Mouse (Mus musculus) lung, postnatal 0 days (tissue): ENCODE measurements around the gene Rai1. TPM values are rescaled to one million over a fixed set of nuclear protein-coding genes. Genes with fewer than 3 reads are reported as not detected.
A peak's percentile ranks its signal among the peaks of the same experiment; 100 is the strongest.

Source experiments
- ATAC-seq: fragments of 200-750 bp; cut with Nextera tagmentation; 2 replicates; pipeline ENCODE4 v1.8.0; 2017; ENCODE audit warnings: moderate library complexity
- DNase-seq: peaks from one replicate; pipeline ENCODE4 v3.0.0-alpha.2; 2016; ENCODE audit warnings: low spot score
- H3K27ac ChIP-seq: fragments of 300-500 bp; sonication (generic); 2 replicates; pipeline ENCODE4 v1.5.1; 2014; ENCODE audit warnings: antibody characterized with exemption, mild to moderate bottlenecking, low read length, mixed read lengths
- H3K27me3 ChIP-seq: fragments of 300-500 bp; sonication (generic); replicated peaks from 2 replicates; pipeline ENCODE4 v1.6.1; 2014; ENCODE audit warnings: low read length, mixed read lengths; ENCODE audit not compliant: insufficient read depth
- H3K36me3 ChIP-seq: fragments of 300-500 bp; sonication (generic); 2 replicates; pipeline ENCODE4 v1.6.1; 2014; ENCODE audit warnings: low read length, mixed read lengths; ENCODE audit not compliant: insufficient read depth
- H3K4me1 ChIP-seq: fragments of 300-500 bp; sonication (generic); 2 replicates; pipeline ENCODE4 v1.6.1; 2014; ENCODE audit warnings: antibody characterized with exemption, low read depth, low read length, mixed read lengths; ENCODE audit not compliant: insufficient read depth
- H3K4me2 ChIP-seq: fragments of 300-500 bp; sonication (generic); replicated peaks from 2 replicates; pipeline ENCODE4 v1.6.1; 2014; ENCODE audit warnings: low read depth, mild to moderate bottlenecking, low read length, moderate library complexity, mixed read lengths
- H3K4me3 ChIP-seq: fragments of 300-500 bp; sonication (generic); 2 replicates; pipeline ENCODE4 v1.5.1; 2014; ENCODE audit warnings: low read depth, low read length
- H3K9ac ChIP-seq: fragments of 300-500 bp; sonication (generic); replicated peaks from 2 replicates; pipeline ENCODE4 v1.6.1; 2014; ENCODE audit warnings: low read depth, mild to moderate bottlenecking
- H3K9me3 ChIP-seq: fragments of 300-500 bp; sonication (generic); 2 replicates; pipeline ENCODE4 v1.6.1; 2016; ENCODE audit warnings: low read length, mixed read lengths
- CTCF ChIP-seq: IDR thresholded peaks from 2 replicates; pipeline ENCODE4 v1.5.1; 2016; ENCODE audit warnings: antibody characterized with exemption, mild to moderate bottlenecking
- EP300 ChIP-seq: IDR thresholded peaks from 2 replicates; pipeline ENCODE4 v1.6.1; 2016; ENCODE audit warnings: antibody characterized with exemption, mild to moderate bottlenecking, control low read depth
- WGBS: fragments of 180-500 bp; shearing (Covaris S2); extraction: QIAGEN DNeasy Blood & Tissue Kit; methylation state at CpG from one replicate; pipeline ENCODE4 v1.1.7; 2014; 5-methylcytosine and 5-hydroxymethylcytosine counted together
- polyA plus RNA-seq: library from polyadenylated mRNA; unstranded; fragments of >200 nt; fragmentation: Nextera tagmentation; extraction: Ambion mirVana; gene quantifications from 2 replicates; pipeline ENCODE4 v1.2.1, GENCODE M21; 2015

Gene Rai1
- polyA plus RNA-seq, 1 experiment from 2014 or later, result 16.2 TPM

DNA sequence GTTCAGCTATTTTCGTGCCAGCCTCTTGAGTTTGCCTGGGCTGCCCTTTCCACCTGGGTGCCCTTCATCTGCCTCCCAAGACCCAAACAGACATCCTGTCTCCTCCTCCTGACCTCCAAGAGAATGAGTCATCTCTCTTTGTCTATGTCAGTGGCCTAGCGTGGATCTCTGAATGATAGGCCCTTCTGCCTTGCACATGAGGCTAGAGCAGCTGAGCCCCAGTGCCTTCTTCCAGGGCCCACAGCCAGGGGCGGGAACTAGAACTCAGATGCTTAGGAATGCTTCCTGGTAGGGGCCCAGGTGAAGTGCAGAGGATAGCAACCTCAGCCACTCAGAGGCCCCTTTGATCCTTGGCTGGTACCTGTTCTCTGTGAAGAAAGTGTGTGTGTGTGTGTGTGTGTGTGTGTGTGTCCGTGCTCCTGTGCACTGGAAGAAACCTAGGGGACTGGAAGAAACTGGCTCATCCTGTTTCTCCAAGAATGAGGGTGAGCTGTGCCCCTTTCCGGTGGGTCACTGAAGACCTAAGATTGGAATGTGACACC is 3.9 kb downstream of the Rai1 start:
- 23% methylated on average over 5 of the region's 5 CpGs for WGBS
- H3K27me3 ChIP-seq, result no peaks in the 10 kb centered on the region
- no peak overlapping the region for H3K4me3 ChIP-seq
- ATAC-seq (peak; percentile 27), DNase-seq (peak; percentile 72)
- no peak overlapping the region for H3K4me2 ChIP-seq
- H3K9ac ChIP-seq, result no peak overlapping the region
- TF ChIP-seq EP300, result 0 out of 2 replicates have a peak, but pooled peaks have one; percentile 26
- no peak for TF ChIP-seq CTCF
- H3K27ac ChIP-seq, result peak overlapping the region; percentile 64
- H3K9me3 ChIP-seq, result no peaks in the 10 kb centered on the region
- H3K36me3 ChIP-seq, result no peaks in the 10 kb centered on the region
- peaks cover 40% of the 10 kb centered on the region for H3K4me1 ChIP-seq

DNA sequence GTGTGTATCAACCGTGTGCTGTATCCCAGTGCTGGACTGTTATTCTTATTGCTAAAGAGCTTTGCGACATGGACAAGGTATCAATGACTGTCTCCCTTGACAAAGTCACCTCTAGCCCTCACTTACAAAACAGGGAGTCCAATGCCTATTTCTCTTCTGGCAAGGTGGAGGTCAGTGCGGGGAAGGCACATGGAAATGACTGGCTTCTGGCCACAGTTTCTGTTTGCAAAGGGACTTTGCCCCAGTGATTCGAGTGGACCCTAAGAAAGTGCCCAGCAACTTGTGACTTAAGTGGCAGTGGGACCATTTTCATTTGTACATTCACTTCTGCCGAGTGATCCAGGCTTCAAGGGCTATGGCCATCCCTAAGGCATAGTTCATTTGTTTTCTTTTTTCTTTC is 5.6 kb downstream of the Rai1 start:
- DNase-seq, result peak; percentile 24
- ATAC-seq, result no peak
- Histone ChIP-seq H3K4me1 (peaks cover 51% of the 10 kb centered on the region), H3K4me2 (no peak overlapping the region), H3K36me3 (no peaks in the 10 kb centered on the region), H3K9me3 (no peaks in the 10 kb centered on the region), H3K9ac (no peak overlapping the region), H3K27me3 (no peaks in the 10 kb centered on the region), H3K4me3 (no peak overlapping the region), H3K27ac (no peak overlapping the region)
- TF ChIP-seq CTCF (no peak), EP300 (no peak)
- WGBS, result 39% methylated on average over 5 of the region's 5 CpGs

DNA sequence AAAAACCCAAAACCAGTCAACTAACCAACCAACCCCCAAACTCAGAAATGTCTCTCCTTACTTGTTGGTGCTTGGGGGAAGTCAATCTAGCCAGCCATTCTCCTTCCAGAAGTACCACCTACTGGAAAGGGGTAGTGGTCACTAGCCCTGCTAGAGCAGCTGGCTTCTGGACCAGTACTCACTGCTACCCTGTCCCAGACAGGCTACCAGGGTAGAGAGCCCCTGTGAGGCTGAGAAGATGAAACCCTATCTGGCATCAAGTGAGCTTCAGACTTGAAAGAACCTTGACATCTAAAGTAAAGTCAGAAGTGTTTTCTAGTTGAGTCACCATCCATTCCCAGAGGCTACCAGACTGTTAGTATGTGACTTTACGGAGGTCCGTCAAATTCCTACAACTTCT is 6.8 kb downstream of the Rai1 start:
- H3K27ac ChIP-seq, result no peak overlapping the region
- H3K4me3 ChIP-seq, result no peak overlapping the region
- no peak overlapping the region for H3K9ac ChIP-seq
- H3K9me3 ChIP-seq, result no peaks in the 10 kb centered on the region
- TF ChIP-seq CTCF (no peak), EP300 (no peak)
- DNase-seq (no peak), ATAC-seq (no peak)
- H3K4me2 ChIP-seq, result no peak overlapping the region
- 82% methylated on average over 2 of the region's 2 CpGs for WGBS
- H3K27me3 ChIP-seq, result no peaks in the 10 kb centered on the region
- H3K36me3 ChIP-seq, result no peaks in the 10 kb centered on the region
- H3K4me1 ChIP-seq, result peaks cover 51% of the 10 kb centered on the region

DNA sequence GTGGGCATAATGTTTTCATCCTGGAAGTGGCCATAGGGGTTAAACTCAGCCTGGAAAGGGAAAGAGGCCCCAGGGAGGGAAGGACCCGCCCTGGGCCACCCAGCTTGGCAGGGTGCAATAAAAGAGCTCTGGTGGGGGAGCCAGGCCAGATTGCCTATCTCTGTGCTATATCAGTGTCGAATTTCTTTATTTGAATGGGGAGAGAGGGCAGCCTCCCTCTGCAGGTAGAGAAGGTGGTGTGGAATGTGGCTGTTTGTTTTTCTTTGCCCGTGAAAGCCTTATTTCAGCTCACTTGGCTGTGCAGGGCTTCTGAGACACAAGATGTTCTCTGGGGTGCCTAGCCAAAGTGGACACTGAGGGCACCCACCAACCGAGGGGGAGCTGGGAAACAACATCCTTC is 8.8 kb downstream of the Rai1 start:
- ATAC-seq (no peak), DNase-seq (peak; percentile 48)
- H3K27me3 ChIP-seq, result no peaks in the 10 kb centered on the region
- no peaks in the 10 kb centered on the region for H3K36me3 ChIP-seq
- no peak overlapping the region for H3K4me3 ChIP-seq
- peaks cover 35% of the 10 kb centered on the region for H3K4me1 ChIP-seq
- WGBS, result 3% methylated on average over 4 of the region's 4 CpGs
- H3K4me2 ChIP-seq, result peak overlapping the region; percentile 76; the same call in 1 of the 2 replicates
- no peaks in the 10 kb centered on the region for H3K9me3 ChIP-seq
- H3K27ac ChIP-seq, result peak overlapping the region; percentile 93
- TF ChIP-seq EP300 (no peak), CTCF (no peak)
- H3K9ac ChIP-seq, result no peak overlapping the region

DNA sequence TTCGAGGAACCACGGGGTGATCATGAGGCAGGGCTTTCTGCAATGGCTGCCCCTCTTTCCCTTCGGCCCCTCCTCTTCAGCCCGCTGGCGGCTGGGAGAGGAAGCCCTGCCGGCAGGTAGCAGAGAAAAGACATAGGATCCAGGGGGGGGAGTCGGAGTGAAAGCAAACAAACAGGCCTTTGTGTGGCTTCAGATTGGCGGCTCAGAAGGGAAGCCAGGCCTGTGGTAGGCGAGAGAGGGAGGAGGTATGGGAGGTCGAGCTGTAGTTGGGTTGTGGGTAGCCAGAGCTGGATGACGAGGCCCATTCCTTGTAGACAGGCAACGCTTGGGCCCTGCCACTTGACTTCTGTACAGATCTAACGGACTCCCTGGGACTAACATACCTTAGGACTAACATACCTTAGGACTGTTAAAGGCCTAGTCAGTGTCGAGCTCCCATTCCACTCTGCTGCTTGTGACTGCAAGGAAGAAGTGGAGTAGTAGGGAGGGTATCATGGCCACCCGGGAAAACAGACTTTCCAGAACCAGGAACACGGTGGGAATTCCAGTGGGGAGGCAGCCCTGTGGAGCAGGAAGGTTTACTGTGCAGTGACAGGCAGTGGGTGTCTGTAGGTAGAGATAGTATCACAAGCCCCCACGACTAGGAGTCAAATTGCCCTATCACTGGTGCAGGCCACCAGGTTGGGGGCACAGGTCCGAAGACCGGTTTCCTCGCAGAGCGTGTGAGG is 9.6 kb downstream of the Rai1 start:
- 5% methylated on average over 20 of the region's 21 CpGs for WGBS
- Histone ChIP-seq H3K27me3 (no peaks in the 10 kb centered on the region), H3K36me3 (no peaks in the 10 kb centered on the region), H3K27ac (peak overlapping the region; percentile 93), H3K4me1 (peaks cover 27% of the 10 kb centered on the region), H3K4me2 (peak overlapping the region; percentile 76), H3K4me3 (peak overlapping the region; percentile 45), H3K9ac (peak overlapping the region; percentile 32), H3K9me3 (no peaks in the 10 kb centered on the region)
- DNase-seq (peak; percentile 68), ATAC-seq (peak; percentile 25)
- TF ChIP-seq CTCF (no peak; the same call in 1 of the 2 replicates), EP300 (0 out of 2 replicates have a peak, but pooled peaks have one; percentile 18)

DNA sequence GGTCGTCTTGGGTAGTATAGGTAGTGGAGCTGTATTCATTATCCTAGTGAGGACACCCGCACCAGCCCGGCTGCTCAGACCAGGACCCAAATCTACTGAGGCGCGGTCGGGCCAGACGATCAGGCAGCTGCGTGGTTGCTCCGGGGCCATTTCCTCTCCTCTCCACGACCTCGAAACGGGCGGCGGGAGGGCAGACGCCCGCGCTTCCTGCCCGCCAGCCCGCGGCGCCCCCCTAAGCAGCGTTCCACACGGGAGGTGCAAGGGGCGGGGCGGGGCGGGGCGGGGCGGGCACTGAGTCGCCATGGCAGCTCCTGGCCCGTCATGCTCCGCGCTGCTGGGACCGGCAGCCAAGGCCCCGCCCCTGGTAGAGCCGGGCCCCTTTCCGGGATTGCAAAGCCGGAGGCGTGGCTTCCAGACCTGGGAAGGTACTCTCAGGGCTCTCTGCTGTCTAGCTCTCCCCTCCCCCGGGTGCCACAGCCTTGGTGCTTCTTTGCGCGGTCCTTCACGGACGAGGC is 10.3 kb downstream of the Rai1 start:
- WGBS, result under 1% methylated on average over 34 of the region's 43 CpGs

More for the DNA sequence above, 10.3 kb downstream of the Rai1 start:
- no peaks in the 10 kb centered on the region for H3K36me3 ChIP-seq
- ATAC-seq (peak; percentile 98), DNase-seq (peak; percentile 99)
- H3K9ac ChIP-seq, result peak overlapping the region; percentile 41
- H3K9me3 ChIP-seq, result no peaks in the 10 kb centered on the region
- TF ChIP-seq CTCF, result peak; percentile 27
- TF ChIP-seq EP300, result no peak
- H3K4me3 ChIP-seq, result peak overlapping the region; percentile 45
- H3K4me1 ChIP-seq, result peaks cover 23% of the 10 kb centered on the region
- H3K4me2 ChIP-seq, result peak overlapping the region; percentile 76
- no peaks in the 10 kb centered on the region for H3K27me3 ChIP-seq
- peak overlapping the region; percentile 93 for H3K27ac ChIP-seq
